Mouse (Mus musculus): ENCODE measurements around the gene Rab6b. TPM values are rescaled to one million over a fixed set of nuclear protein-coding genes. Genes with fewer than 3 reads are reported as not detected.
"Not testable (repeated sequence)": the region's sequence is repeated elsewhere in the genome, so short reads cannot be mapped to it uniquely, and the experiment has no call there.

Gene Rab6b
- polyA plus RNA-seq, 1 experiment from 2014 or later, result 5.7 TPM

GRCm38 (mm10) chr9:103082246-103082975, 29.2 kb upstream of the Rab6b start:
- Histone ChIP-seq H3K4me2 (replicated peaks) (no peak overlapping the region), H3K36me3 (no peaks in the 10 kb centered on the region), H3K27ac (no peak overlapping the region), H3K9me3 (no peaks in the 10 kb centered on the region), H3K4me3 (replicated peaks) (no peak overlapping the region), H3K9ac (no peak overlapping the region), H3K4me1 (replicated peaks) (no peaks in the 10 kb centered on the region), H3K27me3 (replicated peaks) (no peaks in the 10 kb centered on the region)
- 74% methylated on average over 8 of the region's 8 CpGs for WGBS
- no peak for ATAC-seq

- WGBS, result 71% methylated on average over 3 of the region's 3 CpGs
- no peak overlapping the region for H3K4me3 ChIP-seq (replicated peaks)
- H3K36me3 ChIP-seq, result no peaks in the 10 kb centered on the region
- no peaks in the 10 kb centered on the region for H3K4me1 ChIP-seq (replicated peaks)
- H3K27ac ChIP-seq, result no peak overlapping the region
- H3K4me2 ChIP-seq (replicated peaks), result no peak overlapping the region
- H3K9me3 ChIP-seq, result no peaks in the 10 kb centered on the region
- H3K27me3 ChIP-seq (replicated peaks), result no peaks in the 10 kb centered on the region
- H3K9ac ChIP-seq, result no peak overlapping the region
- no peak for ATAC-seq
These were observed 28.2 kb upstream of the Rab6b start for GRCm38 (mm10) chr9:103083405-103083804.

- Histone ChIP-seq H3K4me3 (replicated peaks) (no peak overlapping the region), H3K9ac (no peak overlapping the region), H3K4me1 (replicated peaks) (peaks cover 14% of the 10 kb centered on the region; the same call in 1 of the 2 replicates), H3K9me3 (no peaks in the 10 kb centered on the region), H3K4me2 (replicated peaks) (no peak overlapping the region), H3K27ac (no peak overlapping the region), H3K36me3 (no peaks in the 10 kb centered on the region), H3K27me3 (replicated peaks) (no peaks in the 10 kb centered on the region)
- no peak for ATAC-seq
- whole genome bisulfite sequencing, result 89% methylated on average over 6 of the region's 6 CpGs
These were observed 24.9 kb upstream of the Rab6b start for GRCm38 (mm10) chr9:103086736-103087135.

- Histone ChIP-seq H3K4me3 (replicated peaks) (no peak overlapping the region), H3K9me3 (no peaks in the 10 kb centered on the region), H3K9ac (no peak overlapping the region), H3K4me1 (replicated peaks) (peaks cover 18% of the 10 kb centered on the region), H3K36me3 (no peaks in the 10 kb centered on the region), H3K27ac (no peak overlapping the region), H3K27me3 (replicated peaks) (no peaks in the 10 kb centered on the region), H3K4me2 (replicated peaks) (no peak overlapping the region)
- ATAC-seq, result no peak
- 64% methylated on average over 8 of the region's 8 CpGs for whole genome bisulfite sequencing
These were observed 24.3 kb upstream of the Rab6b start for GRCm38 (mm10) chr9:103087301-103087700.

DNA sequence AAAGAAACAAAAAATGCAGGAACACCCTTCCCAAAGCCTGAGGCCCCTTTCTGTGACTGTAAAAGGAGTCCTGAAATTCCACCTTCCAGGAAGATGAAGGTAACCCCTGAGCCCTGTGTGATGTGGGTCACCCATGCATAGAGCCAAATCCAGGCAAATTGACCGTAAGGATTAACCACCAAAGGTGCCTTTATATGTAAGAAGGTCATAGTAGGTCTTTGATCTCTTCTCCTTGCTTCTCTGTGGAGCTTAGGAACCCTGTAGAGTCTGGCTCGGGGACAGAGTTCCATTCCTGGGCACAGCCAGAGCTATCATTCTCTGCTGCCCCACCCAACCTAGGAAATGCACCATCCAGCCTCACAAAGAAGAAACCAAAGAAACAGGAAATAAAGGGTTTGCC, 22.9 kb upstream of the Rab6b start:
- no peak overlapping the region for H3K4me2 ChIP-seq (replicated peaks)
- no peaks in the 10 kb centered on the region for H3K9me3 ChIP-seq
- H3K36me3 ChIP-seq, result no peaks in the 10 kb centered on the region
- H3K4me3 ChIP-seq (replicated peaks), result no peak overlapping the region
- peaks cover 22% of the 10 kb centered on the region for H3K4me1 ChIP-seq (replicated peaks)
- no peak for ATAC-seq
- no peak overlapping the region for H3K9ac ChIP-seq
- H3K27me3 ChIP-seq (replicated peaks), result no peaks in the 10 kb centered on the region
- 79% methylated on average over 2 of the region's 2 CpGs for WGBS
- no peak overlapping the region for H3K27ac ChIP-seq

GRCm38 (mm10) chr9:103090116-103090875, 21.3 kb upstream of the Rab6b start:
- Histone ChIP-seq H3K27ac (peak overlapping the region; percentile 66), H3K27me3 (replicated peaks) (no peaks in the 10 kb centered on the region), H3K36me3 (no peaks in the 10 kb centered on the region), H3K9me3 (no peaks in the 10 kb centered on the region), H3K9ac (no peak overlapping the region), H3K4me2 (replicated peaks) (peak overlapping the region; percentile 20), H3K4me3 (replicated peaks) (no peak overlapping the region), H3K4me1 (replicated peaks) (peaks cover 22% of the 10 kb centered on the region)
- peak; percentile 92 for ATAC-seq
- 46% methylated on average over 9 of the region's 9 CpGs for WGBS

- H3K36me3 ChIP-seq, result no peaks in the 10 kb centered on the region
- H3K9ac ChIP-seq, result no peak overlapping the region
- peak overlapping the region; percentile 20 for H3K4me2 ChIP-seq (replicated peaks)
- 75% methylated on average over 16 of the region's 16 CpGs for WGBS
- H3K27me3 ChIP-seq (replicated peaks), result no peaks in the 10 kb centered on the region
- no peaks in the 10 kb centered on the region for H3K9me3 ChIP-seq
- peak overlapping the region; percentile 66; the same call in 1 of the 2 replicates for H3K27ac ChIP-seq
- H3K4me3 ChIP-seq (replicated peaks), result no peak overlapping the region
- no peak for ATAC-seq
- H3K4me1 ChIP-seq (replicated peaks), result peaks cover 22% of the 10 kb centered on the region
These were observed 20.3 kb upstream of the Rab6b start for GRCm38 (mm10) chr9:103091039-103091883.

GRCm38 (mm10) chr9:103092248-103092647, 19.3 kb upstream of the Rab6b start:
- Histone ChIP-seq H3K9ac (peak overlapping the region; percentile 60), H3K4me2 (replicated peaks) (peak overlapping the region; percentile 95), H3K36me3 (no peaks in the 10 kb centered on the region), H3K27me3 (replicated peaks) (no peaks in the 10 kb centered on the region), H3K4me3 (replicated peaks) (peak overlapping the region; percentile 49), H3K4me1 (replicated peaks) (peaks cover 22% of the 10 kb centered on the region), H3K9me3 (no peaks in the 10 kb centered on the region), H3K27ac (no peak overlapping the region)
- ATAC-seq, result peak; percentile 79
- under 1% methylated on average over 19 of the region's 19 CpGs for WGBS

- H3K9me3 ChIP-seq, result no peaks in the 10 kb centered on the region
- H3K4me1 ChIP-seq (replicated peaks), result peaks cover 22% of the 10 kb centered on the region
- no peaks in the 10 kb centered on the region for H3K36me3 ChIP-seq
- no peak for ATAC-seq
- no peak overlapping the region for H3K4me2 ChIP-seq (replicated peaks)
- H3K27me3 ChIP-seq (replicated peaks), result no peaks in the 10 kb centered on the region
- WGBS, result 73% methylated on average over 3 of the region's 3 CpGs
- H3K4me3 ChIP-seq (replicated peaks), result no peak overlapping the region
- no peak overlapping the region for H3K9ac ChIP-seq
- no peak overlapping the region for H3K27ac ChIP-seq
These were observed 17.9 kb upstream of the Rab6b start for GRCm38 (mm10) chr9:103093681-103094080.

DNA sequence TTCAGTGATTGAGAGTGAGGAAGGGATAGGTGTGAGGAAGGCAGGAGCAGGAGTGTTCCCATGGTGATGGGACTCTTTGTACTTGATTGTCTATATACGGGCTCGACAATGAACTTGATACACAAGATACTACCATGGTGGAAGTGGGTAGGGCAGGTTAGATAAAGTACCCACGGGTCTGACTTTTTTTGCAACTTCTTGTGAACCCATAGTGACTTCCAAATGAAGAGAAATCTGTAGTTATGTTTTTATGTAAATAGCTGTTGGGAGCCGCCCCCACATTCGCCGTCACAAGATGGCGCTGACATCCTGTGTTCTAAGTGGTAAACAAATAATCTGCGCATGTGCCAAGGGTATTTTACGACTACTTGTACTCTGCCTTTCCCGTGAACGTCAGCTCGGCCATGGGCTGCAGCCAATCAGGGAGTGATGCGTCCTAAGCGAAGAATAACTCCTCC, 3.2 kb upstream of the Rab6b start:
- H3K9ac ChIP-seq, H3K27ac ChIP-seq, H3K9me3 ChIP-seq, H3K36me3 ChIP-seq: not testable (repeated sequence)
- 15% methylated on average over 9 of the region's 14 CpGs for WGBS
- H3K4me2 ChIP-seq (replicated peaks), result peak overlapping the region; percentile 51
- H3K4me3 ChIP-seq (replicated peaks), result peak overlapping the region; percentile 37
- ATAC-seq, result peak; percentile 68
- H3K4me1 ChIP-seq (replicated peaks), result peaks cover 20% of the 10 kb centered on the region
- peaks cover 37% of the 10 kb centered on the region for H3K27me3 ChIP-seq (replicated peaks)

GRCm38 (mm10) chr9:103108943-103109670, 2.5 kb upstream of the Rab6b start:
- H3K36me3 ChIP-seq, result no peaks in the 10 kb centered on the region
- peaks cover 20% of the 10 kb centered on the region for H3K4me1 ChIP-seq (replicated peaks)
- peak overlapping the region; percentile 40 for H3K4me3 ChIP-seq (replicated peaks)
- H3K27ac ChIP-seq, result no peak overlapping the region
- H3K9ac ChIP-seq, result peak overlapping the region; percentile 28
- H3K4me2 ChIP-seq (replicated peaks), result peak overlapping the region; percentile 70
- peaks cover 41% of the 10 kb centered on the region for H3K27me3 ChIP-seq (replicated peaks)
- 25% methylated on average over 18 of the region's 18 CpGs for WGBS
- no peaks in the 10 kb centered on the region for H3K9me3 ChIP-seq
- ATAC-seq, result no peak

Measured in intestine, embryonic 15.5 days (tissue).